Mouse (Mus musculus) liver, adult 2 months (tissue): ENCODE results near the gene Wdhd1.

ENCODE experiments used
- CTCF ChIP-seq: fragments of 200-500 bp; IDR thresholded peaks from 2 replicates; pipeline ENCODE4 v1.5.1; 2011; ENCODE audit warnings: low read depth, low read length, control low read depth
- POLR2A ChIP-seq: fragments of 200-500 bp; IDR thresholded peaks from 2 replicates; pipeline ENCODE4 v1.6.1; 2011; ENCODE audit warnings: low read length, control low read depth; ENCODE audit not compliant: insufficient read depth; ENCODE audit errors: extremely low read depth

GRCm38 (mm10) chr14:47249839-47250238, 26.8 kb downstream of the Wdhd1 start:
- TF ChIP-seq POLR2A = no peak
- no peak for TF ChIP-seq CTCF
